ENCODE assay signal across 8 mouse cellular contexts in the genomic region with DNA sequence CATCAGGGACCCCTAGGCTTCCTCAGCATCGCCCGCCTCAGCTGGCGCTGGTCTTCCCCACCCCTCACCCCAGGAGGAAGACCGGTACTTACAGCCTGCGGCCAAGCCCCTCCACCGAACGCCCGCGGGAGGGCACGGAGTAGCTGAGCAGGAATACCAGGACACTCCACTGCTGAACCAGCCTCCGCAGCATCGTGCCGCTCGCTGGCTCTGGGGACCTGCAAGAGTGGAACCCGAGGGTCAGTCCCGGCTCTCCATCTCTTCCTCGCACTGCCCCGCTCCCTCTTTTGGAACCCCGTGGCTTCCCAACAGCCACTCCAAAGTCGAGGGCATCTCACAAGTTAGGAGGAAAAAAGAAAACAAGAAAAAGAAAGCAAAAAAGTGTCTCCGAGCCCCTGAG. TPM values are rescaled to one million over a fixed set of nuclear protein-coding genes. Genes with fewer than 3 reads are reported as not detected.
A peak's percentile ranks its signal among the peaks of the same experiment; 100 is the strongest.
DNase-seq lines count a peak whose midpoint lies in the region; ATAC-seq and TF ChIP-seq lines count a peak whose summit lies in the region.

No protein-coding gene starts in this region.

- 0 out of 2 replicates have a peak, but pooled peaks cover 4% of the 10 kb centered on the region for H3K4me1 ChIP-seq in forebrain, postnatal 0 days (ENCODE audit: insufficient read depth)
- peaks cover 24% of the 10 kb centered on the region for H3K4me1 ChIP-seq in limb, embryonic 12.5 days (replicated peaks)
- H3K4me1 ChIP-seq in olfactory bulb, adult 2 months (ENCODE audit: control insufficient read depth, insufficient read depth, low read length): peaks cover 14% of the 10 kb centered on the region

- H3K4me2 ChIP-seq in forebrain, postnatal 0 days (ENCODE audit: low read depth): peak overlapping the region; percentile 80
- peak overlapping the region; percentile 90 for H3K4me2 ChIP-seq in limb, embryonic 12.5 days

- no peaks in the 10 kb centered on the region for H3K36me3 ChIP-seq in forebrain, postnatal 0 days (ENCODE audit: insufficient read depth)
- no peaks in the 10 kb centered on the region for H3K36me3 ChIP-seq in limb, embryonic 12.5 days

- WGBS in forebrain, postnatal 0 days: 2% methylated on average over 21 of the region's 21 CpGs
- WGBS in limb, embryonic 12.5 days: under 1% methylated on average over 21 of the region's 21 CpGs
- under 1% methylated on average over 21 of the region's 21 CpGs for WGBS in olfactory bulb, adult 2 months

- H3K27ac ChIP-seq in forebrain, postnatal 0 days (ENCODE audit: low read depth, low read length): no peak overlapping the region
- H3K27ac ChIP-seq in limb, embryonic 12.5 days: peak overlapping the region; percentile 53; the same call in 1 of the 2 replicates
- no peak overlapping the region for H3K27ac ChIP-seq in olfactory bulb, adult 2 months (ENCODE audit: insufficient read depth, low read depth, low read length)

- peak; percentile 28 for ATAC-seq in forebrain, postnatal 0 days
- ATAC-seq in limb, embryonic 12.5 days (ENCODE audit: insufficient number of reproducible peaks, insufficient read depth, low FRiP score, low TSS enrichment, low read depth): no peak
- ATAC-seq in inflammation-experienced regulatory T-cells, adult 6 months: no peak

- peak overlapping the region; percentile 28; the same call in 1 of the 2 replicates for H3K9ac ChIP-seq in forebrain, postnatal 0 days
- peak overlapping the region; percentile 63 for H3K9ac ChIP-seq in limb, embryonic 12.5 days (replicated peaks)

- H3K9me3 ChIP-seq in forebrain, postnatal 0 days (ENCODE audit: low read length): no peaks in the 10 kb centered on the region
- no peaks in the 10 kb centered on the region for H3K9me3 ChIP-seq in limb, embryonic 12.5 days

- peak overlapping the region; percentile 40 for H3K4me3 ChIP-seq in forebrain, postnatal 0 days (ENCODE audit: low read depth, low read length)
- peak overlapping the region; percentile 52 for H3K4me3 ChIP-seq in limb, embryonic 12.5 days (replicated peaks)
- peak overlapping the region; percentile 41 for H3K4me3 ChIP-seq in olfactory bulb, adult 2 months (ENCODE audit: insufficient read depth, low read depth, low read length)

- peak; percentile 11 to 22 for DNase-seq in cerebellum, postnatal 14 days
- DNase-seq in cerebellum, adult 11 months: no peak
- DNase-seq in right cerebral cortex, postnatal 14 days: peak; percentile 10
- DNase-seq in right cerebral cortex, adult 18-20 months: no peak
- DNase-seq in forebrain, postnatal 0 days: peak; percentile 16

- TF ChIP-seq POLR2A in olfactory bulb, adult 2 months (IDR thresholded peaks at IDR 0.05; ENCODE audit: insufficient read depth, low read depth, low read length): no peak

- no peak for TF ChIP-seq CTCF in forebrain, postnatal 0 days (IDR thresholded peaks at IDR 0.05; ENCODE audit: low read depth)
- no peak for TF ChIP-seq CTCF in olfactory bulb, adult 2 months (IDR thresholded peaks at IDR 0.05; ENCODE audit: insufficient read depth, low read depth, low read length)

- peaks cover 41% of the 10 kb centered on the region for H3K27me3 ChIP-seq in forebrain, postnatal 0 days (ENCODE audit: insufficient read depth, low read length)
- peaks cover 66% of the 10 kb centered on the region for H3K27me3 ChIP-seq in limb, embryonic 12.5 days

RNA-seq across cellular contexts. Expression of gene Pthlh, which starts 0.8 kb away (rescaled TPM):
- 0.86 and 0.92 TPM in 2 replicates for total RNA-seq in forebrain, postnatal 0 days (2014; rRNA removed)
- 1.4 and 2.9 TPM in 2 replicates for polyA plus RNA-seq in forebrain, postnatal 0 days (2015; fragmentation: Nextera tagmentation; extraction: Ambion mirVana)
- polyA plus RNA-seq in limb, embryonic 12.5 days (2016; fragmentation: Nextera tagmentation; extraction: Ambion mirVana): 5.4 and 7.5 TPM in 2 replicates
- polyA plus RNA-seq in olfactory bulb, adult 2 months (2012; ENCODE audit: insufficient read depth, insufficient read length, low replicate concordance, missing spikeins): not detected in 2 replicates
- not detected for polyA plus RNA-seq in inflammation-experienced regulatory T-cells, adult 6 months (2017; shearing (Covaris generic))

Comparison
In these comparisons a context has a peak if more than half of its experiments do, and no peak if none do; other contexts are left out.
1. DNase-seq: peak in cerebellum, postnatal 14 days (2 of 2), right cerebral cortex, postnatal 14 days (single experiment) and forebrain, postnatal 0 days (single experiment); none in cerebellum, adult 11 months (single experiment) and right cerebral cortex, adult 18-20 months (single experiment).
2. Peak in every context shown above with its lines, with median percentiles within 50 percentile points of each other: H3K4me3 ChIP-seq.